Mouse (Mus musculus): ENCODE data around the gene Add1. TPM values are rescaled to one million over a fixed set of nuclear protein-coding genes. Genes with fewer than 3 reads are reported as not detected.
"Not testable (repeated sequence)": the region's sequence is repeated elsewhere in the genome, so short reads cannot be mapped to it uniquely, and the experiment has no call there.

The Add1 gene
- total RNA-seq, 2 experiments from 2014 or later, result 444 to 448 TPM

GRCm38 (mm10) chr5:34564291-34564690, 9.2 kb upstream of the Add1 start:
- DNase-seq (ENCODE audit: low spot score in 2 of 2), result no peak
- TF ChIP-seq CTCF (conservative IDR thresholded peaks at IDR 0.05), result no peak
- Histone ChIP-seq H3K27ac (peak overlapping the region; percentile 87; the same call in 1 of the 2 replicates), H3K4me3 (no peak overlapping the region)

DNA sequence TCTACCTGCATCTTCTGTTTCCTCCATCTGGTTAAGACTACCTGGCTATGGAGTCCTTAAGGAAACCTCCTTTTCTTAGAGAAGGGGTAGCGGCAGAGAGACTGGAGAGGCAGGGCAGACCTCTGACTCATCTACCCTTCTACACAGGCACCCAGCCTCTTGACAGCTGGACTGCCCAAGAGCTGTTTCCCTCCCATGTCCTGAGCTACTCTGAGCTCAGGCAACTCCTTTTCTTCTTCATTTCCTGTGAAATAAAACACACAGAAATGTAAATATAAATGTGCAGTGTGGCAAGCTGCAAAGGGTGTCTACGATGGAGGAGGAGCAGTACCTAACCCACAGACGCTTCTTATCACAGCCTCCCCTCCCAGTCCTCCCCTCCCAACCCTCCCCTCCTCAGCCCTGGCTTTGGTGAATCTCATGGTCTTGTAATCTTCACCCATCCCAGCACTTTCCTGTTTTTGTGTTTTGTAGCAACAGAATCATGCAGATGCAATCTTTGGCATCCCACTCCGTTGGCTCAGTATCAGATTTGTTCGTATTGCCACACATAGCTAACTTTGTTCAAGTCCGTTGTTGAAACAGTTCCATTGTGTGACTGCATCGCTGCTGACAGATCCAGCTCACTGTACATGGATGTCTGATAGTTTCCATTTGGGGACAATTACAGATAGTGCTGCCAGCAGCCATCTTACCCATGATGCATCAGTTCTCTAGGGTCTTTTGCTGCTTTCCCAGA, 7.8 kb upstream of the Add1 start:
- Histone ChIP-seq H3K4me3 (no peak overlapping the region), H3K27ac (peak overlapping the region; percentile 87)
- no peak for TF ChIP-seq CTCF (conservative IDR thresholded peaks at IDR 0.05)
- peak; percentile 49 to 76 for DNase-seq (ENCODE audit: low spot score in 2 of 2)

DNA sequence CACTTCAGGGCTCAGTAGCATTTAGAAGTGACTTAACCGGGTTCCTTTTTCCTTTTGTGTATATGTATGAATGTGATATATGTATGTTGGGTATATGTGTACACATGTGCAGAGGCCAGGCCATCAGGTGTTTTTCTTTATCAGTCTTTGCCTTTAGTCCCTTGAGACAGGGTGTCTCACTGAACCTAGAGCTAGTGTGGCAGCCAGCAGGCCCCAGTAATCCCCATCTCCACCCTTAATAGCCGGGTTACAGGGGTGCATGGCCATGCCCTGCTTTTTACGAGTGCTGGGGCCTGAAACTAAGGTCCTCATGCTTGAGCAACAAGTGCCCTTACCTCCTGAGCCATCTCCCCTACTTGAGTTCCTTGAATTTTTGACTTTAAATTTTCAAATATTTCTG, 1.9 kb upstream of the Add1 start:
- TF ChIP-seq CTCF (conservative IDR thresholded peaks at IDR 0.05), result no peak
- DNase-seq (ENCODE audit: low spot score in 2 of 2), result no peak
- Histone ChIP-seq H3K4me3 (no peak overlapping the region), H3K27ac (no peak overlapping the region)

GRCm38 (mm10) chr5:34572568-34572967, 896 bp upstream of the Add1 start:
- Histone ChIP-seq H3K4me3 (peak overlapping the region; percentile 94), H3K27ac (peak overlapping the region; percentile 95)
- not testable (repeated sequence) for DNase-seq (ENCODE audit: low spot score in 2 of 2)

- peak in 1 of 2 experiments; percentile 20 for DNase-seq (ENCODE audit: low spot score in 2 of 2)
- no peak for TF ChIP-seq CTCF (conservative IDR thresholded peaks at IDR 0.05)
- Histone ChIP-seq H3K4me3 (peak overlapping the region; percentile 94), H3K27ac (peak overlapping the region; percentile 95)
These were observed 1.3 kb downstream of the Add1 start for GRCm38 (mm10) chr5:34574721-34575120.

DNA sequence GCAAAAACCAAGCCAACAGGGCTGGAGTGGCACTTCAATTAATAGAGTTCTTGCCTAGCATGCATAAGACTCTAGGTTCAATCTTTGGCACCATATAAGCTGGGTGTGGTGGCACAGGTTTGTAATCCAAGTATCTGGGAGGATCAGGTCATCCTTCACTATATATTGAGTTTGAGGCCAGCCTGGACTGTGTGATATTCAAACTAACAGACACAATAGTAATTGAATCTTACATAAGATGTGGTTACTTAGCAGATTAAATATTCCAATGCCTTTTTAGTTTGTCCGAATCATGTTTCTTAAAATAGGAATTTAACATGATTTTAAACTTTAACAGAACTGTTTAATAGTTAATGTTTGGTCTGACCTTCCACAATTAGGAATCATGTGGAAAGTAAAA, 2.8 kb downstream of the Add1 start:
- DNase-seq (ENCODE audit: low spot score in 2 of 2), result no peak
- H3K27ac ChIP-seq, result no peak overlapping the region
- H3K4me3 ChIP-seq, result no peak overlapping the region
- no peak for TF ChIP-seq CTCF (conservative IDR thresholded peaks at IDR 0.05)

GRCm38 (mm10) chr5:34578038-34578655, 4.7 kb downstream of the Add1 start:
- H3K27ac ChIP-seq, result no peak overlapping the region
- no peak for TF ChIP-seq CTCF (conservative IDR thresholded peaks at IDR 0.05)
- DNase-seq (ENCODE audit: low spot score in 2 of 2), result no peak
- H3K4me3 ChIP-seq, result no peak overlapping the region

DNA sequence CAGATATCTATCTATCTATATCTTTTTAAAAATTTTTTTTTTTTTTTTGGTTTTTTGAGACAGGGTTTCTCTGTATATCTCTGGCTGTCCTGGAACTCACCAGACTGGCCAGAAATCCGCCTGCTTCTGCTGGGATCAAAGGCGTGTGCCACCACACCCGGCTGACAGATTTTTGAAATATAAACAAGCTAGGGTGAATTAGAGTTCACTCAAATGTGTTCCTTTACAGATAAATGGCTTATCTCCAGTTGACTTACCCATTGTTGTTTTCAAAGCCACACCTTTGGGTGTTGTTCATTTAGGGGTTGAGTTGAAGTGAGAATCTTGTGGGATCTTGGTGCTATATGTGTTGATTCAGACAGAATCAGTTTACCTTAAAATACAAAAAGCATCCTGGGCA, 5.9 kb downstream of the Add1 start:
- H3K4me3 ChIP-seq, result no peak overlapping the region
- H3K27ac ChIP-seq, result no peak overlapping the region
- no peak for TF ChIP-seq CTCF (conservative IDR thresholded peaks at IDR 0.05)
- DNase-seq (ENCODE audit: low spot score in 2 of 2), result no peak

- Histone ChIP-seq H3K4me3 (peak overlapping the region; percentile 12; the same call in 1 of the 2 replicates), H3K27ac (peak overlapping the region; percentile 71)
- peak in 1 of 2 experiments; percentile 48 for DNase-seq (ENCODE audit: low spot score in 2 of 2)
These were observed 8.3 kb downstream of the Add1 start for GRCm38 (mm10) chr5:34581671-34582313.

DNA sequence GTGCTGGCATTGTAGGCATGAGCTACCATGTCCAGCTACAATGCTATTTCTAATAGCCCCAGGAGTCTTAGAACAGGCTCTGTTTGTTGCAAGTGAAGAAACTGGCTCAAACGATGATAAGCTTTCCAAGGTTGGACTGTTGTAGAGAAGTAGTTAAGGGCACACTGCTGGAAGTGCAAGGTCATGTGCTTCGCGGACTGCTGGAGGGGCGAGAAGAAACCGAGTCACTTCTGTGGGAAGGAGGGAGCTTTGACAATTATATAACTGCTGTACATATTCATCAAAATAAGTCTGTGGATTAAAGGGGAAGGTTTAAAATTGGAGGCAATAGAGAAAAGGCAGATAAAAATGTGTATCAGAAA, 8.8 kb downstream of the Add1 start:
- TF ChIP-seq CTCF (conservative IDR thresholded peaks at IDR 0.05), result no peak
- H3K27ac ChIP-seq, result peak overlapping the region; percentile 71
- no peak for DNase-seq (ENCODE audit: low spot score in 2 of 2)
- peak overlapping the region; percentile 12; the same call in 1 of the 2 replicates for H3K4me3 ChIP-seq

DNA sequence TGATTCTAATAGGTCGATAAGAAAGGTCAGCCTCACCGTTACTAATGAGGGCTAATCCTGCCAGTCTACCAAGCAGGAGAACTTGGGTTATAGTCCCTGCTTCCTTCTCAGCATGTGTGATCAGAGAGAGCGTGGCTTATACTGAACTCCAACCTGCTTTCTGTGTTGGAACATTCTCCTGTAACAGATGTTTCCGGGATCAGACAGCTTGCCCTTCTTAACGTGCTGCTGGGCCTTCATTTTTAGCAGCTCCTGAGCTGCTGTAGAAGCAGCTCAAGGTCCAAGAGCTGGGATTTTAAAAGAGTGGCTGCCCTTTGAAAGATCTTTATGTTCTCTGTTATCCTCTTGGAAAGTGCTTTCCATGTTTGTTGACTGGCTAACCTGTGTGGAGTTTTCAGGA, 11.8 kb downstream of the Add1 start:
- TF ChIP-seq CTCF (conservative IDR thresholded peaks at IDR 0.05), result no peak
- peak overlapping the region; percentile 61; the same call in 1 of the 2 replicates for H3K27ac ChIP-seq
- DNase-seq (ENCODE audit: low spot score in 2 of 2), result no peak
- no peak overlapping the region for H3K4me3 ChIP-seq

- no peak overlapping the region for H3K4me3 ChIP-seq
- TF ChIP-seq CTCF (conservative IDR thresholded peaks at IDR 0.05), result no peak
- peak overlapping the region; percentile 72 for H3K27ac ChIP-seq
These were observed 14.4 kb downstream of the Add1 start for GRCm38 (mm10) chr5:34587881-34588280.

GRCm38 (mm10) chr5:34590059-34590458, 16.6 kb downstream of the Add1 start:
- peak overlapping the region; percentile 79 for H3K27ac ChIP-seq
- TF ChIP-seq CTCF (conservative IDR thresholded peaks at IDR 0.05), result no peak

More at GRCm38 (mm10) chr5:34587881-34588280, 14.4 kb downstream of the Add1 start:
- DNase-seq (ENCODE audit: low spot score in 2 of 2), result no peak

More at GRCm38 (mm10) chr5:34590059-34590458, 16.6 kb downstream of the Add1 start:
- no peak for DNase-seq (ENCODE audit: low spot score in 2 of 2)
- H3K4me3 ChIP-seq, result no peak overlapping the region

Data from layer of hippocampus, adult 2 months (tissue).